Mouse (Mus musculus): ENCODE results near the gene Ntpcr.

- TF ChIP-seq POLR2A (IDR thresholded peaks at IDR 0.05; ENCODE audit: low read depth, low read length) (no peak), CTCF (IDR thresholded peaks at IDR 0.05; ENCODE audit: borderline replicate concordance, insufficient read depth, low read length) (no peak)
Measured at GRCm38 (mm10) chr8:125705816-125706215, 23.9 kb upstream of the Ntpcr start.

Measured in embryonic fibroblast, embryonic 13.5 days (primary cell).